Mouse (Mus musculus) cerebellum, adult 2 months (tissue): ENCODE measurements around the gene Dhx58. TPM values are rescaled to one million over a fixed set of nuclear protein-coding genes. Genes with fewer than 3 reads are reported as not detected.

Experiments
- DNase-seq, 2 experiments: peaks; one replicate each; pipeline ENCODE4 v3.0.0; 2021
- H3K27ac ChIP-seq: fragments of 200-500 bp; 2 replicates; pipeline ENCODE4 v1.5.1; 2012; ENCODE audit warnings: low read length, control low read depth, inconsistent platforms; ENCODE audit not compliant: insufficient read depth
- H3K27me3 ChIP-seq: fragments of 200-500 bp; 2 replicates; pipeline ENCODE4 v1.6.1; 2012; ENCODE audit warnings: inconsistent platforms, mild to moderate bottlenecking, low read length, moderate library complexity; ENCODE audit not compliant: control insufficient read depth, insufficient read depth
- H3K4me1 ChIP-seq: fragments of 200-500 bp; 2 replicates; pipeline ENCODE4 v1.6.1; 2011; ENCODE audit warnings: low read length; ENCODE audit not compliant: control insufficient read depth, insufficient read depth
- H3K4me3 ChIP-seq: fragments of 200-500 bp; replicated peaks from 2 replicates; pipeline ENCODE3; 2011; ENCODE audit warnings: mild to moderate bottlenecking, low read depth, low read length, control low read depth; ENCODE audit not compliant: insufficient read depth
- CTCF ChIP-seq: fragments of 200-500 bp; IDR thresholded peaks from 2 replicates; pipeline ENCODE4 v1.5.1; 2011; ENCODE audit warnings: low read depth, mild to moderate bottlenecking, control low read depth, low read length, moderate library complexity, borderline replicate concordance; ENCODE audit not compliant: insufficient read depth
- POLR2A ChIP-seq: fragments of 200-500 bp; IDR thresholded peaks from 2 replicates; pipeline ENCODE4 v1.6.1; 2011; ENCODE audit warnings: low read length, control low read depth, borderline replicate concordance; ENCODE audit not compliant: insufficient read depth
- WGBS: fragments of 180-500 bp; shearing (Covaris S2); methylation state at CpG from one replicate; pipeline ENCODE4 v1.1.7; 2018; 5-methylcytosine and 5-hydroxymethylcytosine counted together
- polyA plus RNA-seq: library from polyadenylated mRNA; depleted of rRNA; stranded (reverse); fragments of >200 nt; gene quantifications from 2 replicates; pipeline ENCODE4 v1.2.3, GENCODE M21; 2012; rRNA removed

Dhx58 gene
- polyA plus RNA-seq, 1 experiment: 5.1 TPM

DNA sequence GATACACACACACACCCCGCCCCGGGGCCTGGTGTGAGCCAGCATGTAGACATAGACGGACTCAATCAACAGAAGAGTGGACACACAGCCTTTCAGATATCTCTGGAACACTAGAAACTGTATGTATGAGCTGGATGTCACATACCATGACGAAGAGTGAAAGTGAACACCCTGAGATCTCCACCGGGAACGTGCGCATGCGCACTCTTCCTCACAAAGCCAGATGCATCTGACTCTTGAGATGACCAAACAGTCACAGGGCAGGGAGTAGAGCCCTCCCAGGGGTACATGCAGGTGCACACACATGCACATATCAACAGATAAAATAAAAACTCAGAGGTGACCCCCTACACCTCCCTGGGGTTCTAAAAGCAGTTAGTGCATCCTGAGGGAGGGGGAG, 55.7 kb downstream of the Dhx58 start:
- H3K4me3 ChIP-seq: no peak overlapping the region
- no peaks in the 10 kb centered on the region for H3K4me1 ChIP-seq
- TF ChIP-seq CTCF (no peak), POLR2A (no peak)
- H3K27ac ChIP-seq: no peak overlapping the region
- H3K27me3 ChIP-seq: no peaks in the 10 kb centered on the region
- 88% methylated on average over 8 of the region's 8 CpGs for WGBS
- no peak for DNase-seq

DNA sequence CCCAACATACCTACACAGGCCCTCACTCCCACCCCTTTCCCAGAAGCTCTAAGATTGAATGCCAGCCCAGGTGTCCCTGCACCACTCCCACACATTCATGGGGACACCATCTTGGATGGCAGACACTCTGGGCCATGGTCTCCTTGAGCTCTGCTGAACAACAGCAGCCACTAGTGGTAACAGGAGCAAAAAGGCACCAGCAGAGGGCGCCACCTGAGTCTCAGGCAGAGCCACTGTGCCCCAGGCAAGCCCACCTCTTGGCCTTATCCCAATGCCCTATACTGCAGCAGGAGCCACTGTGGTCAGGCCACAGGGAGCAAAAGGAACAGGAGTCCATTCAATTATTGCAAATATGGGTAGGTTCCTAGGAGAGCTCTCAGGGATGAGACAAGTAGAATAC, 57.8 kb downstream of the Dhx58 start:
- no peak for TF ChIP-seq POLR2A
- TF ChIP-seq CTCF: peak; percentile 33; the same call in 1 of the 2 replicates

More for the DNA sequence above, 57.8 kb downstream of the Dhx58 start:
- no peak overlapping the region for H3K4me3 ChIP-seq
- no peaks in the 10 kb centered on the region for H3K4me1 ChIP-seq
- no peak for DNase-seq
- H3K27me3 ChIP-seq: no peaks in the 10 kb centered on the region
- WGBS: 20% methylated on average over 1 of the region's 1 CpGs
- H3K27ac ChIP-seq: no peak overlapping the region

Other genes with a start within 250 kb of the Dhx58 start
- gene Klhl11, start 231.5 kb downstream of the Dhx58 start, polyA plus RNA-seq: 16.1 and 19.1 TPM in 2 replicates
- gene Acly, start 176.3 kb downstream of the Dhx58 start, polyA plus RNA-seq: 155 and 156 TPM in 2 replicates
- gene Ttc25, start 158.7 kb downstream of the Dhx58 start, polyA plus RNA-seq: 0.86 and 0.92 TPM in 2 replicates
- gene Cnp, start 129.4 kb downstream of the Dhx58 start, polyA plus RNA-seq: 547 and 616 TPM in 2 replicates
- 27.5 and 27.6 TPM in 2 replicates for gene Nkiras2, start 85.0 kb downstream of the Dhx58 start, polyA plus RNA-seq
- gene Dnajc7, start 84.1 kb downstream of the Dhx58 start, polyA plus RNA-seq: 157 and 177 TPM in 2 replicates
- 56.5 and 75.2 TPM in 2 replicates for gene Zfp385c, start 11.8 kb downstream of the Dhx58 start, polyA plus RNA-seq
- gene Kat2a, start 8.2 kb upstream of the Dhx58 start, polyA plus RNA-seq: 55.2 and 56.4 TPM in 2 replicates
- gene Hspb9, start 9.6 kb upstream of the Dhx58 start, polyA plus RNA-seq: not detected in 2 replicates
- 186 and 187 TPM in 2 replicates for gene Rab5c, start 33.9 kb upstream of the Dhx58 start, polyA plus RNA-seq
- 0.38 and 0.49 TPM in 2 replicates for gene Kcnh4, start 55.7 kb upstream of the Dhx58 start, polyA plus RNA-seq
- 0.22 TPM in 1 of 2 replicates, not detected in the other for gene Hcrt, start 58.7 kb upstream of the Dhx58 start, polyA plus RNA-seq
- gene Ghdc, start 66.7 kb upstream of the Dhx58 start, polyA plus RNA-seq: 8.9 and 11.6 TPM in 2 replicates
- 33.6 and 37.5 TPM in 2 replicates for gene Stat5b, start 146.5 kb upstream of the Dhx58 start, polyA plus RNA-seq
- gene Stat5a, start 155.1 kb upstream of the Dhx58 start, polyA plus RNA-seq: 3.0 and 4.0 TPM in 2 replicates
- 45.0 and 47.5 TPM in 2 replicates for gene Stat3, start 235.3 kb upstream of the Dhx58 start, polyA plus RNA-seq